Mouse (Mus musculus) induced T-regulatory cell, adult 2 months (primary cell): ENCODE results near the gene C330007P06Rik.

Experiments used
- DNase-seq: peaks from one replicate; pipeline ENCODE4 v3.0.0-alpha.2; 2012; ENCODE audit warnings: low read depth

C330007P06Rik gene

DNA sequence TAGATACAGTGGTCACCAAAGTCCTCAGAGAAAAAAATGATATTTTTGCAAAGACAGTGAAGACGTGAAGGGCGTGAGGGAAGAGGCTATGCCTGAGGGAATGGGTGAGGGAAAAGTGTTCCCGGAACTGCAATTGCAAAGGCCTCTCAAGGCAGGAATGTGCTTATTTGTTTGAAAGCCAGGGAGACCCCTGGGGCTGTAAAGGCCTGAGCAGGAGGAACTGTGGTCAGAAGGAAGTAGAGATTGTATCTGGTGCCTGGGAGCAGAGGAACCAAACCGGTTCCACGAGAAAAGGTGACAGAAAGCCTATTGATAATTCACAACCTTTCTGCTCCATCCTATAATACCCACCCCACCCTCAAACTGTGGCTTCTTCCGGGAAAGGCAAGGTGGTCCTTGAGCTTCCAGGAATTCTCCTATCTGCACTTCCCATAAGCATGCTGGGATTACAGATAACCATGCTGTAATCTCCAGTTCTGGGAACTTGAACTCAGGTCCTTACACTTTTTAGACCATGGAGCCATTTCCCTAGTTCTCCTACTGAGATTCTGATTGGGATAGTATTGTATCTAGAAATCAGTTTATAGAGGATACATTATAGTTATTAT is 36.7 kb downstream of the C330007P06Rik start:
- no peak for DNase-seq

GRCm38 (mm10) chrX:36833397-36834084 is 40.4 kb downstream of the C330007P06Rik start:
- DNase-seq = peak; percentile 79

- no peak for DNase-seq
These were observed 42.3 kb downstream of the C330007P06Rik start for GRCm38 (mm10) chrX:36831632-36832031.

GRCm38 (mm10) chrX:36830271-36830670 is 43.6 kb downstream of the C330007P06Rik start:
- DNase-seq = no peak

GRCm38 (mm10) chrX:36826873-36827272 is 47.0 kb downstream of the C330007P06Rik start:
- no peak for DNase-seq

GRCm38 (mm10) chrX:36825032-36825431 is 48.9 kb downstream of the C330007P06Rik start:
- DNase-seq = no peak

DNA sequence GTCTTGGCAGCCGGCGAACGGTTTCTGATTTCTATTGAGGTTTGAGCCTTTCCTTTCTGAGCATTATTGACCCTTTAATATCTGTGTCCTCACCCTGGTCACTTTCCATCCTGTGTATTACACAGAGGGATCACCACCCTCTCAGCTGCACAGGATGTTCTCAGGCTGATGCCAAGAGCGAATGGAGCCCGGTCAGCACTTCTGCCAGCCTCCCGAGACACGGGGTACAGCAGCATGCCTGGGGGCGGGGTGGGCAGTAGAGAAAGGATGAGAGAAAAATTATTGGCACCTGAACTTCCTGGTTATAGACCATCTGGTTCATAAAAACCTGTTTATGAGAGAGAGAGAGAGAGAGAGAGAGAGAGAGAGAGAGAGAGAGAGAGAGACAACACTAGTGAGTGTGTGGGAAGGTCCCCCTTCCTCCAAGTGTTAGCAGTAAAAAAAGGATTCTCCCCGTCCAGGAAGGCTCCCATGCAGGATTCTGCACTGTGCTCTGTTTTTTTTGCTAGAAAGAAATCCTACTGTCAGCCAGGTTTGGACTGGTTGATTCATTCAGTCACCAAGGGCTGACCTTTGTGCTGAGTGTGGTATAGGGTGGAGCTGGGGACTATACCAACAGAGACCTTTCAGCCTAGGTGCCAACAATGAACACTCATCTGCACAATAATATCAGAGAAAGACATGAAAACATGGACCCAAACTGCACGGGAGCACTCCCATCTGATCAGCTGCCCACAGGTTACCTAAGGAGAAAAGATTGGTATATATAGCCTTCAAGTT is 49.8 kb downstream of the C330007P06Rik start:
- DNase-seq = no peak

GRCm38 (mm10) chrX:36820201-36820600 is 53.7 kb downstream of the C330007P06Rik start:
- DNase-seq = peak; percentile 53

- DNase-seq = no peak
These were observed 54.3 kb downstream of the C330007P06Rik start for GRCm38 (mm10) chrX:36819575-36819974.

- no peak for DNase-seq
These were observed 56.9 kb downstream of the C330007P06Rik start for GRCm38 (mm10) chrX:36816953-36817441.

GRCm38 (mm10) chrX:36816368-36816899 is 57.5 kb downstream of the C330007P06Rik start:
- no peak for DNase-seq

DNA sequence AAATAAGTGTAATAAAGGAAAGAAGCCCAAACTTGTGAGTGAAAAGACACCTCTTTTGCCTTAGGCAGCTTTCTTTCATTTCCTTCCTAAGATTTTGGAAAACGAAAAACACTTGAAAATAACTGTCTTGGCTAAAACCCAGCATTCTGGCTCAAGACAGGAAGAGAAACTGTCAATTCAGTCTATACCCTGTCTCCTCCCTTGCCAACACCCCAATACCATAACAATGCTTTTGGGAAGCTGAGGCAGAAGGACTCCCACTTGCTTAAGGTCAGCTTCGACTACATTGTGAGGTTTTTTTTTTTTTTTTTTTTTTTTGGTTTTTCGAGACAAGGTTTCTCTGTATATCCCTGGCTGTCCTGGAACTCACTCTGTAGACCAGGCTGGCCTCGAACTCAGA is 58.5 kb downstream of the C330007P06Rik start:
- DNase-seq = no peak

DNA sequence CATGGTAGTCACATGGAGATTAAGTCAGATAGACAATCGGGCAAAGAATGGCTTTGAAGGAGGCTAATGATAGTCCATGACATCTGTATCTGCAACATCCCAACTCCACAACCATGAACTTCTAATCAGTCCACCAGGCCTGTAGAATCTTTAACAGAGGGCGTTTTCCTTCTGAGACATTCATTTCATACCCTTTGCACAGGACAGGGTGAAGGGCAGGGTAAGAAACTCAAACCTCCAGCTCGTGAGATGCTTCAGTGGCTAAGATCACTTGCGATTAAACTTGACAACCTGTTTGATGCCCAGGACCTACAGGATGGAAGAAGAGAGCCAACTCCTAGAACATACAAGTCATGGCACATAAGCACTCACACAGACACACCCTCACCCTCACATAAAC is 58.9 kb downstream of the C330007P06Rik start:
- no peak for DNase-seq

DNA sequence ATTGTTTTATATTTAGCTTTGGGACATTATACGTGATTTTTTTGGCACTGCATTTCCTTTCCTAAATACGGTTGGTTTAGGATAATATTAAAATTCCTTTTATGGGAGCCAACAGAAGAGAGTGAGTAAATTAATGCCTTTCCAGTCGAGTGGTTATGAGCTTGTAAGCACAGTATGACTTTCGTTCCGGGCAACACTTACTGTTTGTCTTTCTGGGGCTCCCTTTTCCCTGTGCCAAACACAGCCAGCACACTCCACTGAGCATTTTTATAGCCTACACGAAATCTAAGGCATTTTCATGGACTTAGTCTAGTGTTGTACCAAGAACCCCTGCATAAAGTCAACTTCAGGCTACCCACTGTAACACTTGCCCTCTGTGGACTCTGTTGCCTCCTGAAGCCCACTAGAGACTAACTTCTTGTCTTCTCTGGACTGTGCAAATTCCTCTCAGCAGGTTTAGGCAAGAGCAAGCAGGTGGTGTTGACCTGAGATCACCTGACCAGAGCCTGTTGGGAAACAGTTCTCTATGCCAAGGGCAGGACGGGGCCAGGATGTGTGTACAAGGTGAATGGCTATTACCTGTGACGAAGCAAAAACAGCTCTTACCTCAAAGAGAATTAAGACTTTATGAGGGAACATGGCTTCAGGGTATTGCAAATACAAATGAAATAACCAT is 59.6 kb downstream of the C330007P06Rik start:
- DNase-seq = no peak

GRCm38 (mm10) chrX:36811377-36811776 is 62.5 kb downstream of the C330007P06Rik start:
- peak; percentile 48 for DNase-seq

DNA sequence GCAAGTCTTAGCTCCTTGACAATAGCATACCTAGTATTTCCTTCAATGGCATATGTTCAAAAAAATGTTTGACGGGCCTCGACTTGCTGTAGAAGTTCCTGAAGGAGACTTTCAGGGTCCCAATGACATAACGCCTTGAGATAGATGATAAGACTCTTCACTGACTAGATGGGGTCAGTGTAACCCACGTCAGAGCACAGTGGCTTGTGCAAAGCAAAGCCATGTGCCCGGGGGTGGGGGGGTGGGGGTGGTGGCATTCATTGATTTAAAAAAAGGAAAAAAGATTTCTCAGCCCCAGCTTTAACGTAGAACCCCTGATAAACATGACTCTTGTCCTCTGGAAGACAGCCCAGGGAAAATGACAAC is 65.6 kb downstream of the C330007P06Rik start:
- no peak for DNase-seq

DNA sequence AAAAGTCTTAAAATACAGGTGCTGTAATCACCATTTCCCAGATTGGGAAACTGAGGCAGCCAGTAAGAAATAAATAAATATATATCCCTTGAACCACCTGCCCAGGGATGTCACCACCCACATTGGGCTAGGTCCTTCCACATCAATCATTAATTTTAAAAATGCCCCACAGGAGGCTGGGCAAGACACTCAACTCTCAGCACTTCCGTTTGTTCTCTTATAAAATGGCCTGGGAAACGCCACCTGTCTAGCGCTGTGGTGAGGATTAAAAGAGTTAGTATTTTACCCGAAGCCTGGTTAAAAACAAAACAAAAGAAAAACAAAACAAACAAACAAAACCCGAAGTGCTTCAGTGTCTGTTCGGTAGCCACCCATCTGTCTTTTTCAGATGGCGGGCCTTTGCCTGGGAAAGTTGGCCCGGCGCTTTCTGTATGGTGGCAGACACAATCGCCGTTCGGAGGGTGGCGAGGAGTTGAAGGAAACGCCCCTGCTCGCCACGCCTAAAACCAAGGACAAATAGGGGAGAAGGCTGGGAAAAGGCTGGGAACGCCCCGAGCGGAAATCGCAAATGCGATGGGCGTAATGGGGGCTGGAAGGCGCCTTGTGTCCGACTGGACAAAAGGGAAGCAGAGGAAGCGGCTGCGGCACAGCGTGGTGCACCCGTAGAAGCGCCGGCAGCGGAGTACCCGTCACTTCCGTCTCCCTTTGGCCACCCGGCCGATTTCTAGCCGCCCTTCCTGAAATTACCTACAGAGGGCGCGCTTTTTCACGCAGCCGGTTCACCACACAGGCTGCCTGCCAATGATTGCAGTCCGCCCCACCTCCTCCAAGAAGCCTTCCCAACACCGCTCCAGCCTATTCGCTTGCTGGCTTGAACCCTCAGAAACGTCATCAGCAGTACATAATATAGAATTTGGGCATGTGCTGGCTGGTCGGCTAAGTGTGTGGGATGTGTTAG is 66.3 kb downstream of the C330007P06Rik start:
- peak; percentile 90 for DNase-seq

DNA sequence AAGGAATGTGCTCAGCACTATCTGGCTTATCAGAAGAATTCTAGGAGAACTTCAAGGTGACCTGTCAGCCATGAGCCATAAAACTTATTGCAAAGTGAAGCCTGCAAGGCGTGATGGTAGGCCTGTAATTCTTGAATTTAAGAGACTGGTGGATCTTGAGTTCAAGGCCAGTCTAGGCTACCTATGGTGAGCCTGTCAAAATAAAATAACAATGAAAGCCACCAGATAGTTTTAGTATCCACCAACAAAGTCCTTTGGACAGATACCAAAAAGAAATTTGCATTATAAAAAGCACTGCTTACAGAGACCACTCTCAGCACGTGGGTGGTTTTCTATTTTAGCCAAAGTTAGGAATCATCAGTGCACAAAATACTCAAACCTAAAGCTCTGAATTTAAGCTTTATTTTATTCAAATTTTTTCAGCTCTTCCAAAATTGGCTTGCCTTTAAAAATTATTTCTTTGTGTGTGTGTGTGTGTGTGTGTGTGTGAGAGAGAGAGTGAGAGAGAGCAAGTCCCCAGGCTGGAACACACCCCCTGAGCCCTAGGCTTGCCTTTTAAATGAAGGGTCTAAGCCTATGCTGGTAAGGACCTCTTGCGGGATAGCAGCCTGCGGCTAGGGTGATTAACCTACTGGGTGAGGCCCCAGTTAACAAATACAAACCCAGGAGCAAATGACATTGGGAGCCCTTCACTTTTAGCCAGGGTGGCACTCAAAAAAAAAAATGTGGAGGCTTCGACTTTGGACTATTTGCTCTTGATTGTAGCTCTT is 68.3 kb downstream of the C330007P06Rik start:
- DNase-seq = no peak

DNA sequence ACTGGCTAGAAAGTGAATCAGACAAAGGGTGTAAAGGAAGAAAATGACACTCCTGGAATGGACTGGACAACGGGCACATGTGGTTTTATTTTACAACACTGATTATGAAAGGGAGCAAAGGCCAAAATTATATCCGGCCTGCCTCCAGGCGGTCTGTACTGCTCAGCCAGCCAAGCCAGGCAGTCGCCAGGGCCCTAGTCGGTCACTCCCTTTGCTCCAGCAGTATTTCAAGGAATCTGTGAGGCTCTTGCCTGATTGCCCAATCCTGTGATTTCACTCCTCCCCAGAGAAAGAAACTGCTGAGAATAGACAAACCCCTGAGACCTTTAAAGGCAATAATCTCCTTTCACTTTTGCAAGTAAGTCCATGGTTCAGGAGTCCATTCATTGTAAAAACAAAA is 69.7 kb downstream of the C330007P06Rik start:
- no peak for DNase-seq

- DNase-seq = no peak
These were observed 70.7 kb downstream of the C330007P06Rik start for GRCm38 (mm10) chrX:36803189-36803588.
